Mouse (Mus musculus): ENCODE measurements around the gene Car11.

The Car11 gene

GRCm38 (mm10) chr7:45692364-45692763 lies 7.3 kb upstream of the Car11 start:
- DNase-seq = no peak

DNA sequence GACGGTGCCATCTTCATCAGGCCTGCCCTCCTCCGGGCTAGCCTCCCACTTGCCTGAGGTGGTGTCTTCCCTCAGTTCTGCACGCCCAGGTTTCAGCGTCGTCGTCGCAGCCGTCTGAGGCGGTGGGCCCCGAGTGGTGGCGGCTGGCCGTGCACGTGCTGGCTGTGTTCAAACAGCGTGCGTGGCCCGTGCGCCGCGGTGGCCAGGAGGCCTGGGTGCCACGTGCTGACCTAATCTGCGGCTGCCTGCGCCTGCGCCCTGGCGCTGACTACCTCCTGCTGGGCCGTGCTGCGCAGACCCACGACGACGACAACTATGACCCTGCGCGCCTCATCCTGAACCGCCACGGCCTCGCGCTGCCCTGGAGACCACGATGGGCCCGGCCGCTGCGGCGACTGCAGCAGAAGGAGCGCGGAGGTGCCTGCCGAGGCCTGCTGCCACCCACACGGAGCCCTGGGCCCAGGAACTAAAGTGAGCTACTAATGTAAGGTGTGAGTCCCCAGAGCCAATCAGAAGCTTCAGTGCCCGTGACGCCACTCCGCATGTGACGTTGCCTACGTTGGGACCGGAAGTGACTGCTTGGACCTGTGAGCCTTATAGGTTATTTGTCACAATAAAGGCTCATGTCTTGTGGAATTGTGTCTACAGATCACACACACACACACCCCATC lies 5.6 kb upstream of the Car11 start, which contains the start of gene Sec1:
TSS of gene Sec1 (minus strand) at position 482 of the 671 bp plus-strand sequence.
- DNase-seq = no peak

- peak; percentile 53 for DNase-seq
These were observed 4.5 kb upstream of the Car11 start for GRCm38 (mm10) chr7:45695098-45695497.

GRCm38 (mm10) chr7:45697894-45698293 lies 1.7 kb upstream of the Car11 start:
- no peak for DNase-seq

- DNase-seq = peak; percentile 80
These were observed 815 bp downstream of the Car11 start for GRCm38 (mm10) chr7:45700301-45701015.

DNA sequence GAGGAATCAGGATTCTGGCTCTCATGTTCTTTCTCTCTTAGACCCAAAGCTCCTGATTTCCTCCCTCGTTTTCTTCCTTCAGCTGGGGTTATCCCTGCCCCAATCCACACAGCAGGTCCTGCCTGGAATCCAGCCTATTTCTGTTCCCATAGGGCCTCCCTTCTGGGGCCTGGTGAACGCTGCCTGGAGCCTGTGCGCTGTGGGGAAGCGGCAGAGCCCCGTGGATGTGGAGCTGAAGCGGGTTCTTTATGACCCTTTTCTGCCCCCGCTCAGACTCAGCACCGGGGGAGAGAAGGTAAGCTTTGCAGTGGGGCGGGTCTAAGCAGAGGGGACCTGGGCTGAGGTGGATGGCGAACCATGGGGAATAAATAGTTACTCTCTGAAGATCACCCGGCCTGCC lies 1.4 kb downstream of the Car11 start:
- no peak for DNase-seq

- no peak for DNase-seq
These were observed 2.0 kb downstream of the Car11 start for GRCm38 (mm10) chr7:45701607-45702006.

DNA sequence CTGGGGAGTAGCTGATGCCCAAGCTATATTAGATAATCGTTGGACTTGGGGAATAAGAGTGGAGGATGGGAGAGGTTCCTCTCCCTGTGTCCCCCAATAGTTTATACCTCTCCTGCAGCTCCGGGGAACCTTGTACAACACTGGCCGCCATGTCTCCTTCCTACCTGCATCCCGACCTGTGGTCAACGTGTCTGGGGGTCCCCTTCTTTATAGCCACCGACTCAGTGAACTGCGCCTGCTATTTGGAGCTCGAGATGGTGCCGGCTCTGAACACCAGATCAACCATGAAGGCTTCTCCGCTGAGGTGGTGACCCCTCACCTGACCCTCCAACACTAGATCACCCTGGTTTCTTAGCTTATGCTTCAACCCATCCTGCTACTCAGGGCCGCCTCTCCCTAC lies 2.7 kb downstream of the Car11 start:
- DNase-seq = no peak

DNA sequence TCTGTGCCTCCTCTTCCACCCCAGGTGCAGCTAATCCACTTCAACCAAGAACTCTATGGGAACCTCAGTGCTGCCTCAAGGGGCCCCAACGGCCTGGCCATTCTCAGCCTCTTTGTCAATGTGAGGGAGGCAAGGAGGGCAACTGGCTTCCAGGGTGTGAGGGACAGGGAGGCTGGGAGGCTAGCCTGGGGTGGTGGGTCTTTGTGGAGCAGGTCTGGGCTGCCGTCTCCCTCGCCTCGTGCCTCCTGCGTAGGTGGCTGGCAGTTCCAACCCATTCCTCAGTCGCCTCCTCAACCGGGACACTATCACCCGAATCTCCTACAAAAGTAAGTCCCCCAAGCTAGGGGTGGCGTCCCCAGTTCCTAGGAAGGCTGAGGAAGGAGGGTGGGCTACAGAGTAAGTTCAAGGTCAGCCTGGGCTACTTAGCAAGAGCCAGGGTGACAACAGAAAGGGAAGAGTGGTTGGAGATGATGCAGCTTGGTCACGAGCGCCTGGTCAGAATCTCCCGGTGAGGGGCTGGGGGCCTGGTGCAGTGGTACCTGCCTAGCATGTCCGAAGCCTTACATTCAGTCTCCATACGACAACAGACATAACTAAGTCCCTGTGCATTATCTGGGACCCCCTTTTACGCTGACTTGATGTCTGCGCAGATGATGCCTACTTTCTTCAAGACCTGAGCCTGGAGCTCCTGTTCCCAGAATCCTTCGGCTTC lies 3.3 kb downstream of the Car11 start:
- no peak for DNase-seq

DNA sequence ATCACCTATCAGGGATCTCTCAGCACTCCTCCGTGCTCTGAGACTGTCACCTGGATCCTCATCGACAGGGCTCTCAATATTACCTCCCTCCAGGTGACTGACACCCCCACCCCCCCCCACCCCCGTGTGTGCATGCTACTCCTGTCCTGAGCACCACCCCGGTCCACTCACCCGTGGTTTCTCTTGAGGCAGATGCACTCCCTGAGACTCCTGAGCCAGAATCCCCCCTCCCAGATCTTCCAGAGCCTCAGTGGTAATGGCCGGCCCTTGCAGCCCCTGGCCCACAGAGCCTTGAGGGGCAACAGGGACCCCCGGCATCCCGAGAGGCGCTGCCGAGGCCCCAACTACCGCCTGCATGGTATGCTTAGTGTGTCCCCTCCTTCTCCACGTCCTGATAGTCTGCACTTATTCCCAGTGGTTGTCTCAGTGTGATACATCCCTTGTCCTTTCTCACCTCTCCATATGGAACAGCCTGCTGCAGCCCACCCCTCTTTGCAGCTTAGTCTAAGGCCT lies 3.9 kb downstream of the Car11 start:
- peak; percentile 34 for DNase-seq

DNA sequence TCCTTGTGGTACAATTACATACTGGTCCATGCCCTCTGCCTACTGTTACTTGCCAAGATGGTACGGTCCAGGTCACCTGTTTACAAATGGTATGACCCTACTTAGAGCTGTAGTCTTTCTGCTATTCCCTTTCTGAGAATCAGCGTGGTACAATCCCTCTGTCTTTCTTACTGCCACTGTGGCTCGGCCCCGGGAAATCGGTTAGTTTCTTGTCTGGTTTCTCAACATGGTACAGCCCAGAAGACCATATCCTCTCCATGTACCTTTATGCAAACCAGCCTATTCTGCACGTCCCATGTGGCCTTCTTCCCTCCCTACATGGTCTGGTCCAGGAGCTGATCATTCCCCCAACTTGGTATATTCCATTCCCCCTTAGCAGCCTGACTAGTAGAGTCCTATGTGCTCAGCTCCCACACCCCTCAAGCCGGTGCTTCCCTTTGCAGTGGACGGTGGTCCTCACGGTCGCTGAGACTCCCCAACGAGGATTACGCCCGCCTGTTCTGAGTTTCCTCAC lies 4.5 kb downstream of the Car11 start:
- peak; percentile 62 for DNase-seq

DNA sequence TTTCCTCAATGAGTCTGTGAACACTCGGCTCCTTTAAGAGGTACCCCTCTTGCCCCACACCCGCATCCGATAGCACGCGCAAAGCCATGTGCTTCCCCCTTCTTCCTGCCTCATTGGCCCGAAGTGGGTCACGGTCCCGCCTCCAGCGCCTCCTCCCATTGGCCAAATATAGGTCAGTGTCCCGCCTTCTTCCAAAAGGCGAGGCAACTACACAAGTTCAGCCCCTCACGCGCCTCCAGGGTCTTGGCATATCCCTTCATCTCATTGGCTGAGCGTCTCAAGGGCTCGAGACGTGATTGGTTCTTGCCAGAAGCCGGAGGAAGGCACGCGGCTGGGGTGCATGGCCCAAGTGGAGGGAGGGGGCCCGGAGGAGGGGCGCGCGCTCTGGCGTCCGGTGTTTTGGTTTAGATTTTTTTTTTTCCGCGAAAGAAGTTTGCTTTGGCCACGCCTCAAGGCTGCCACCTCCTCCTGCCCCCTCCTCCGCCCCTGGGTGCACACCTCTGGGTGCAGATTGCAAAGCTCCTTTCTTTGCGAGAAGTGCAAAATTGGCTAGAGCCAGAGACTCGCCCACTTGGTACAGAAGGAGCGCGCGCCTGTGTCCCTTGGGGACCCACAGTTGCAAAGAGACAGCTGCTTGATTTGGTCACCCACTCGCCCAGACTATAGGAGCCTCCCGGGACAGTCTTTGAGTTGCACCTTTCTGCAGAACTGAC lies 5.2 kb downstream of the Car11 start, which contains the start of gene Dbp:
TSS of gene Dbp (plus strand) at position 359 of the 713 bp plus-strand sequence.
- DNase-seq = peak; percentile 99

GRCm38 (mm10) chr7:45705443-45705864 lies 5.8 kb downstream of the Car11 start:
- DNase-seq = peak; percentile 65

- peak; percentile 66 for DNase-seq
These were observed 6.2 kb downstream of the Car11 start for GRCm38 (mm10) chr7:45705873-45706281.

DNA sequence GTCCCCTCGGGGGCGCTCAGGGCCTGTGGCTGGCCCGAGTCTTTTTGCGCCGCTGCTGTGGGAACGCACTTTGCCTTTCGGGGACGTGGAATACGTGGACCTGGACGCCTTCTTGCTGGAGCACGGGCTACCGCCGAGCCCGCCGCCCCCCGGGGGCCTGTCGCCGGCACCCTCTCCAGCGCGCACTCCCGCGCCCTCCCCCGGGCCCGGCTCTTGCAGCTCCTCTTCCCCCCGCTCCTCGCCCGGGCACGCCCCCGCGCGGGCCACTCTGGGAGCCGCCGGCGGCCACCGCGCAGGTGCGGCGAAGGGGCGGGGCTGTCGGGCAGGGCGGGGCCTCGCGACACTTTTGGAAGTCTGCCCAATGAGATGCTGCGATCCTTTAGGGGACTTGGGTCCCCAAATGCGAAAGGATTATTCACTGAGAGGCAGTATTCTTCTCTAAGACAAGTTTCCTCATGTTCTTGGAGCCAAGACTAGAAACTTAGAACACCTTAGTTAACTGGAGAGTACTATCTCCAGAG lies 7.1 kb downstream of the Car11 start:
- peak; percentile 95 for DNase-seq

DNA sequence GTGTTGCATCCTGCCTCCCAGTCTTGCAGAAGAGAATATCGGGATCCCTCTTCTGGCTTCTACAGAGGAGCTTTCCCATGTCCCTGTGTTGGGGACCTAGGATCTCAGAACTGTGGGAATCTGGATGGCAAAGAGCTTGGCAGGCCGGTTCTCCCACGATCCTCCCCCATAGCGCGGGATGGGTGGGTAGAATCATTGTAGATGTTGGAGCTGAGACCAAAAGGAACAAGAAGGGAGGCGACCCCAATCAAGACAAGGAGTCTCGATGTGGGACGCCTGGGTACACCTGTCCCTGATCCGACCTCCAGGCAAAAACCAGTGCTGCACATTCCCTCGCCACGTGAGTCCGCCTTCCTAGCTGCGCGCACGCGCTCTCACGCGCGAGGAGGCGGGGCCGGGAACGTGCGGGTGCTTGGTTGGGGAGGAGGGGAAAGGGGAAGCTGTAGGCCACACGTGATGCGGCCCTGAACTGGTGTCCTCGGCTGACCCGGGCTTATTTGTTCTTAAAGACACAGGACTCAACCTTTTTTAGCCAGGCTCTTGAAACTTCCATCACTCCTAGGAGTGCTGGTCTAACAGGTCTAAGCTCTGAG lies 7.8 kb downstream of the Car11 start:
- DNase-seq = peak; percentile 91

DNA sequence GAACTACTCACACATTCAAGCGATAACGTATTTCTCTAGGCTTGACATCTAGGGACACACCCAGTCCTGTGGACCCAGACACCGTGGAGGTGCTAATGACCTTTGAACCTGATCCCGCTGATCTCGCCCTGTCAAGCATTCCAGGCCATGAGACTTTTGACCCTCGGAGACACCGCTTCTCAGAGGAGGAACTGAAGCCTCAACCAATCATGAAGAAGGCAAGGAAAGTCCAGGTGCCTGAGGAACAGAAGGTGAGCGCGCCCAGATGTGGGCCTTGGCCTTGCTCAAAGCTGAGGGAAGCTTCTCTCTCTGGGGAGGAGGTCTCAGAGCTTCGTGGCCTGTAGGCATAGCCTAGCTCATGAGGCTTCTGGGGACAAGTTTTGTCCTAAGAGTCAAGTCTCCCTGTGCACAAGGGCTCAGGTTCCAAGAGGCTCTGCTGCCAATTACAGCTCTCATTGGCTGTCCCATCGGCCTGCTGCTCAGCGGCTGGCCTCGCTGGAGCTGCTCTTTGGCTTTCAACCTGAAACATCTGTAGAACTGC lies 8.6 kb downstream of the Car11 start:
- no peak for DNase-seq

DNA sequence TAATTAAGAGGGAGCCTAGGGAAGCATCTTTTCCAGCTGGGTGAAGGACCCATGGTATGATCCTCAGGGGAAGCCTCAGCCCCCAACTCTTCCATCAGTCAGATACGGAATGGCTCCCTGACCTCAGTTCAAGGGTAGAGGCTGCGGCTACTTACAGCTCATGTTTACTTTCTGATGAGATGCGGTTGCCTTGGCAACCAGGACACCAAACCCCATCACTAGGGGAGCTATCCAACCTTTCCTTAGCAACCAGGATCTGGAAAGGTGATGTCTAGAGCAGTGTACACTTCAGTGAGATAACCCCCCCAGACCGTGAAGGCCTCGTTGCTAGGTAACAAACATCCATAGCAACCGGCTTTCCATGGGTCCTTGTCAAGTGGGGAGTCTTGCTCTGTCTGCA lies 9.4 kb downstream of the Car11 start:
- no peak for DNase-seq

DNA sequence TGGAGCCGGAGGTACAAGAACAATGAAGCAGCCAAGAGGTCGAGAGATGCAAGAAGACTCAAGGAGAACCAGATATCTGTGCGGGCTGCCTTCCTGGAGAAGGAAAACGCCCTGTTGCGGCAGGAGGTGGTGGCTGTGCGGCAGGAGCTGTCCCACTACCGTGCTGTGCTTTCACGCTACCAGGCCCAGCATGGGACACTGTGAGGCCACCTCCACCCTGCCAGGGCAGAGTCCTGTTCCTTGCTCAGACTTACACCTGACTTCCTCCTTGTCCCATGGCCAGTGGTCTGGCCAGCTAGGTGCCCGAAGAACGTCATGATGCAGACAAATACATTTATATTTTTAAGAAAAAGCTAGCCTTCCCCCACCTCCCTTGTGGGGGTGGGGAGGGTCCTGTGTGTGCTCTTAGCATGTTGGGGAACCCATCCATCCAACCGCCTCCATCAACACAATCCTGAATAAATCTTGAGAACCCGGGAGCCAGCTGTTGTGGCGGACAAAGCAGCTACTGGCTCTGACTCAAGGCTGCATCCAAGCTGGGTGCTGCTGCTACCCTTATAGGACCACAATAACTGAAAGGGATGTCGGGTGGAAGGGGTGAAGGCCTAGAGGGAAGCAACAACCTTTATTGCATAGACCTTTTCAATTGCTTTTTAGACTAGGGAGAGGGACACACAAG lies 10.2 kb downstream of the Car11 start:
- no peak for DNase-seq

- no peak for DNase-seq
These were observed 11.0 kb downstream of the Car11 start for GRCm38 (mm10) chr7:45710477-45711191.

Data from thymus, postnatal 14 days (tissue).